Mouse (Mus musculus) midbrain, embryonic 14.5 days (tissue): ENCODE measurements around the gene Atxn1. TPM values are rescaled to one million over a fixed set of nuclear protein-coding genes. Genes with fewer than 3 reads are reported as not detected.

Source experiments
- ATAC-seq: fragments of 200-750 bp; cut with Nextera tagmentation; 2 replicates; pipeline ENCODE4 v1.8.0; 2017; ENCODE audit warnings: moderate number of reproducible peaks, moderate library complexity; ENCODE audit not compliant: low FRiP score, low TSS enrichment
- DNase-seq: peaks from one replicate; pipeline ENCODE4 v3.0.0-alpha.2; 2015
- H3K27ac ChIP-seq: fragments of 300-500 bp; sonication (generic); replicated peaks from 2 replicates; pipeline ENCODE4 v1.5.1; 2014; ENCODE audit warnings: mild to moderate bottlenecking, low read depth, low read length, moderate library complexity
- H3K27me3 ChIP-seq: fragments of 300-500 bp; sonication (generic); 2 replicates; pipeline ENCODE4 v1.6.1; 2014; ENCODE audit warnings: low read length, control low read depth, mixed read lengths; ENCODE audit not compliant: control insufficient read depth, insufficient read depth
- H3K36me3 ChIP-seq: fragments of 300-500 bp; sonication (generic); 2 replicates; pipeline ENCODE4 v1.6.1; 2014; ENCODE audit warnings: low read length, control low read depth; ENCODE audit not compliant: control insufficient read depth, insufficient read depth
- H3K4me1 ChIP-seq: fragments of 300-500 bp; sonication (generic); 2 replicates; pipeline ENCODE4 v1.6.1; 2014; ENCODE audit warnings: mild to moderate bottlenecking, antibody characterized with exemption, low read length, control low read depth; ENCODE audit not compliant: control insufficient read depth, insufficient read depth
- H3K4me2 ChIP-seq: fragments of 300-500 bp; sonication (generic); 2 replicates; pipeline ENCODE4 v1.6.1; 2014; ENCODE audit warnings: mild to moderate bottlenecking, low read length, moderate library complexity
- H3K4me3 ChIP-seq: fragments of 300-500 bp; sonication (generic); replicated peaks from 2 replicates; pipeline ENCODE4 v1.5.1; 2014; ENCODE audit warnings: low read depth, low read length
- H3K9ac ChIP-seq: fragments of 300-500 bp; sonication (generic); replicated peaks from 2 replicates; pipeline ENCODE4 v1.6.1; 2014; ENCODE audit warnings: mild to moderate bottlenecking, low read length, moderate library complexity
- H3K9me3 ChIP-seq: fragments of 300-500 bp; sonication (generic); 2 replicates; pipeline ENCODE4 v1.6.1; 2016; ENCODE audit warnings: low read length, control low read depth, mixed read lengths; ENCODE audit not compliant: control insufficient read depth
- whole genome bisulfite sequencing: fragments of 180-500 bp; shearing (Covaris S2); extraction: QIAGEN DNeasy Blood & Tissue Kit; methylation state at CpG from one replicate; pipeline ENCODE4 v1.1.7; 2014; 5-methylcytosine and 5-hydroxymethylcytosine counted together
- polyA plus RNA-seq: library from polyadenylated mRNA; unstranded; fragments of >200 nt; fragmentation: Nextera tagmentation; extraction: Ambion mirVana; gene quantifications from 2 replicates; pipeline ENCODE4 v1.2.1, GENCODE M21; 2014

Gene Atxn1
- polyA plus RNA-seq, 1 experiment from 2014 or later: 7.3 TPM

DNA sequence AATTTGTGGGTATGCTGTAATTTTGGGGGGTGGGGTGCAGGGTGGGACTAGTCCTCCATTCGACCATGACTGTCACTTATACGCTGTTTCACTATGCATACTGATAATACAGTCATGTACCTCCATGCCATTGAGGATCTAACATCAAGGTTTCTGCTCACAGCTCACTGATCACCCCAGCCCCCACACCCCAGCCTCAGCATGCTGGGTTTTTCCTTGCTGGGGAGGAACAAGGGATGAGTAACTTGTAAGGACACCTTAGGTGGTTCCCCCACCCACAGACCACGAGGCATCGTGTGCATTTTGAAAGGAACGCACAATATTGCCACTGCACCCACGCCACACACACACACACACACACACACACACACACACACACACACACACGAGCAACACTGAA lies 79.9 kb downstream of the Atxn1 start:
- no peak for ATAC-seq
- Histone ChIP-seq H3K9me3 (no peaks in the 10 kb centered on the region), H3K4me2 (no peak overlapping the region), H3K27me3 (no peaks in the 10 kb centered on the region), H3K4me1 (peaks cover 16% of the 10 kb centered on the region), H3K27ac (no peak overlapping the region), H3K4me3 (no peak overlapping the region), H3K36me3 (no peaks in the 10 kb centered on the region), H3K9ac (no peak overlapping the region)
- no peak for DNase-seq
- 89% methylated on average over 7 of the region's 7 CpGs for WGBS

DNA sequence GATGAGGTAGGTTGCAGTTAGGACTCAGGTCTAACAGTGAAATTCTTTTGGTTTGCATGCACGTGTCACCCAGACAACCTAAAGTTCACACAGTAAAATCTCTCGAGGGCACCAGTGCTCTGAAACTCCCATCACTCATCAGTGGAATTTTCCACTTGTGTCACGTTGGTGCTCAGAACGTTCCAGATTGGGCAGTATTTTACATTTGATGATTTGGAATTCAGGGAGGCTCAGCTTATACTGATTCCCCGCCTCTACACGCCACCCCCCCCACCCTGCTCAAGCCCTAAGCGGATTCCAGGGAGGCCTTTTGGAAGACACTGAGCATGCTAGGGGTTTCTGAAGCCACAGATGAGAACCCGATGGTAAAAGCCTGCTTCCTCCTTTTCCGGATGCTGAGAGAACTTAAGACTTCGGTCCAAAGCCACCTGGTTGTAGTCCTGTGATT lies 81.0 kb downstream of the Atxn1 start:
- no peak for DNase-seq
- no peak overlapping the region for H3K4me3 ChIP-seq
- WGBS: 86% methylated on average over 10 of the region's 10 CpGs
- ATAC-seq: no peak
- H3K36me3 ChIP-seq: no peaks in the 10 kb centered on the region
- H3K27me3 ChIP-seq: no peaks in the 10 kb centered on the region
- no peaks in the 10 kb centered on the region for H3K9me3 ChIP-seq
- H3K9ac ChIP-seq: no peak overlapping the region
- no peak overlapping the region for H3K27ac ChIP-seq
- H3K4me1 ChIP-seq: peaks cover 21% of the 10 kb centered on the region
- no peak overlapping the region for H3K4me2 ChIP-seq

DNA sequence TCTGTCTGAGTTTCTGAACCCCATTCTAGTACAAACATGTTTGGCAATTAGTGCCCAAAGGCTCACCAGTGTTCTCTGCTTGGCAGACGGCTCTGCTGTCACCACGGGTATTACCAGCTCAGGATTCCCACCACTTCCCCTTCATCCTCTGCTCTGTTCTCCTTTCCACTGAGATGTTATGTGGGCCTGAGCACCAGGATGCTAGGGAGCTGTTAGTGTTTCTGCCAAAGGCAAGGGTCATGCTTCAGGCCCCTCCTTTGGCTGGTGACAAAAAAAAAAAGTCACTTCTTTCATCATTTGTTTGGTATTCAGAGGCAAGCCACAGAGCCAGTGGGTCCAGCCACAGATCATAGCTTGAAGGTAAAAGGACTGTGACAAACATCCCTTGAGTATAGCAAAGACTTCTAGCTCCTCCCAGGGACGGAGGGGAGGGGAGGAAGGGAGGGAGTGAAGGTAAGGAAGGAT lies 81.8 kb downstream of the Atxn1 start:
- no peaks in the 10 kb centered on the region for H3K9me3 ChIP-seq
- H3K4me1 ChIP-seq: peaks cover 21% of the 10 kb centered on the region
- no peak overlapping the region for H3K4me3 ChIP-seq
- H3K36me3 ChIP-seq: no peaks in the 10 kb centered on the region
- no peak overlapping the region for H3K27ac ChIP-seq
- 35% methylated on average over 3 of the region's 3 CpGs for WGBS
- H3K27me3 ChIP-seq: no peaks in the 10 kb centered on the region
- DNase-seq (no peak), ATAC-seq (no peak)
- no peak overlapping the region for H3K9ac ChIP-seq
- no peak overlapping the region for H3K4me2 ChIP-seq

DNA sequence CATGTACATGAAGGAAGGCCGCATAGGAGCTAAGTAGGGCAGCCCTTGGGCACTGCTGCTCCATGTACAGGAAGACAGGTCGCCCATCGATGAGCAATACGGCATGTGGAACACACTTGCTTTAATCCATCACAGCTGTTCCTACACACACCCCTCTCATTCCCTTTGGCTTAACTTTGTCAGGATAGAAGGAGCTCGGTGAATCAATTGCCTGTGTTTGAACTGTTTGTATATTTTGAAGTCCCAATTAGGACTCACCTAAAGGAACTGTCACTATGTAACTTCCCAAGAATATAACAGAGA lies 84.3 kb downstream of the Atxn1 start:
- Histone ChIP-seq H3K36me3 (no peaks in the 10 kb centered on the region), H3K9me3 (no peaks in the 10 kb centered on the region), H3K27ac (no peak overlapping the region), H3K4me2 (no peak overlapping the region), H3K27me3 (no peaks in the 10 kb centered on the region), H3K4me1 (peaks cover 21% of the 10 kb centered on the region), H3K9ac (no peak overlapping the region), H3K4me3 (no peak overlapping the region)
- WGBS: 60% methylated on average over 5 of the region's 5 CpGs
- DNase-seq (no peak), ATAC-seq (no peak)

DNA sequence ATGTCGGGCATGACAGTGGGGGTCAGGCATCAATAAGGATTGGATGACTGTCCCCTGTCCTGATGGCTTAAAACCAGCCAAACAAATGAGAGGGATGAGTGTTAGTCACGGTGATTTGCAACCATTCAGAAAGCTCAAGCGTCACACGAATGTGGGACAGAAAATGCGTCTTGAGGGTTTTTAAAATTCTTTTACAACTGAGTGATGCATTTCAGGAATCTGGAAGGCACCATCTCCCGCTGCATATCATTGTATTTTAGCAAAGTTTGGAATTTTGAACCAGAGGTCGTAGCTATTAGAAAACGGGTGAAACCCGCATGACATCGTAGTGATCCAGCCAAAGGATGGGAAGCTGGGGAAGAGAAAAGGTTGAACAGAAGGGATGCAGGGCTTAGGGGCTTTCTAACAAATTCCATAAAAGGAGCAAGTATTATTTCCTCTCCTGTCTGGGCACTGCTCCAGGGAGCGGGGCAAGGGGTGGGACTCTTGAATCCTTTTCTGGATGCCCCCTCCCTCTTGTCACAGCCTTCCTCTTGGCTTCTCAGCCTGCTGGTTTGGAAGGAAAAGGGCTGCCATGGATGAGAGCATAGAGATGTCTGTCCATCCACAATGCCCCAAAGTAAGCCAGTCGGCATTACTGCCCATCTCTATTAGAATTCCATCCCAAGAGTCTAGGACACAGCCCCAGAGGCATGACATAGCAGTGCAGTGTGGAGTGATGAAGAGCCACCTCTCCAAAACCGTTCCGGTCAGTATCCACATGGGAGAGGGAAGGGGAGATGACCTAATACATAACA lies 84.9 kb downstream of the Atxn1 start:
- H3K36me3 ChIP-seq: no peaks in the 10 kb centered on the region
- ATAC-seq (no peak), DNase-seq (peak; percentile 49)
- peaks cover 21% of the 10 kb centered on the region for H3K4me1 ChIP-seq
- no peaks in the 10 kb centered on the region for H3K27me3 ChIP-seq
- WGBS: 23% methylated on average over 14 of the region's 14 CpGs
- H3K4me2 ChIP-seq: no peak overlapping the region
- H3K4me3 ChIP-seq: no peak overlapping the region
- no peak overlapping the region for H3K9ac ChIP-seq
- H3K27ac ChIP-seq: no peak overlapping the region
- H3K9me3 ChIP-seq: no peaks in the 10 kb centered on the region

DNA sequence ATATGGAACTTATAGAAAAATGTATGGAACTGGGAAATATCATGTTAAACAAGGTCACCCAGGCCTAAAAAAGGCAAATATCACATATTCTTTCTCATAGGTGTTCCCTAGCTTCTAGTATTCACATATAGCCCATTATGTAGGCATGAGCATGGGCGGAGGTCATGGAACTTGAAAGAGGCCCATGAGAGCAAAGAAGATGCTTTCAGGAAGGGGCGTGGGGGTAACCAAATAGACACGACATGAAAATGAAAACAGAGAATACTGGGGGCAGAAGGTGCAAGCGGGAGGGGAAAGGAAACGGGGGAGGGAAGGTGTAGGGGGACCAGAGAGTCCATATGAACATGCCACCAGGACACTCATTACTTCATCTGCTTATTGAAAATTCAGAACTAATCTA lies 87.9 kb downstream of the Atxn1 start:
- H3K27me3 ChIP-seq: no peaks in the 10 kb centered on the region

DNA sequence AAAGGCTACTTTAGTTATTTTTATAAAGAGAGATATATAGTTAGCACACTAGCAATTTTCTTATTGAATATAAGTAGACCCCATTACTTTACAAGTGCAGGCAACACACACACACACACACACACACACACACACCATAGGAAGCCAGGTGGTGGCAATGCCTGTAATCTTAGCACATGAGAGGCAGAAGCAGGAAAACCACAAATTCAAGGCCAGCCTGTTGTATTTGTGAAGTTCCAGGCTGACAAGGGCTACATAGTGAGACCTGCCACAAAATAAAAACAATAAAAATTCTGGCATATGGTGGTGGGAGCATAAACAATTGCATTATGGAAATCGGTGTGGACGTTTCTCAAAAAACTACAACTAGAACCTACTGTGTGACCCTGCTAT lies 88.4 kb downstream of the Atxn1 start:
- Histone ChIP-seq H3K4me1 (peaks cover 21% of the 10 kb centered on the region), H3K27ac (no peak overlapping the region), H3K9me3 (no peaks in the 10 kb centered on the region), H3K36me3 (no peaks in the 10 kb centered on the region), H3K4me2 (no peak overlapping the region), H3K9ac (no peak overlapping the region), H3K27me3 (no peaks in the 10 kb centered on the region), H3K4me3 (no peak overlapping the region)
- DNase-seq (no peak), ATAC-seq (no peak)
- WGBS: 95% methylated on average over 2 of the region's 2 CpGs

More for the DNA sequence above, 87.9 kb downstream of the Atxn1 start:
- WGBS: 87% methylated on average over 5 of the region's 5 CpGs
- Histone ChIP-seq H3K4me1 (peaks cover 21% of the 10 kb centered on the region), H3K9ac (no peak overlapping the region), H3K27ac (no peak overlapping the region), H3K4me2 (no peak overlapping the region), H3K9me3 (no peaks in the 10 kb centered on the region), H3K36me3 (no peaks in the 10 kb centered on the region), H3K4me3 (no peak overlapping the region)
- ATAC-seq (no peak), DNase-seq (no peak)

DNA sequence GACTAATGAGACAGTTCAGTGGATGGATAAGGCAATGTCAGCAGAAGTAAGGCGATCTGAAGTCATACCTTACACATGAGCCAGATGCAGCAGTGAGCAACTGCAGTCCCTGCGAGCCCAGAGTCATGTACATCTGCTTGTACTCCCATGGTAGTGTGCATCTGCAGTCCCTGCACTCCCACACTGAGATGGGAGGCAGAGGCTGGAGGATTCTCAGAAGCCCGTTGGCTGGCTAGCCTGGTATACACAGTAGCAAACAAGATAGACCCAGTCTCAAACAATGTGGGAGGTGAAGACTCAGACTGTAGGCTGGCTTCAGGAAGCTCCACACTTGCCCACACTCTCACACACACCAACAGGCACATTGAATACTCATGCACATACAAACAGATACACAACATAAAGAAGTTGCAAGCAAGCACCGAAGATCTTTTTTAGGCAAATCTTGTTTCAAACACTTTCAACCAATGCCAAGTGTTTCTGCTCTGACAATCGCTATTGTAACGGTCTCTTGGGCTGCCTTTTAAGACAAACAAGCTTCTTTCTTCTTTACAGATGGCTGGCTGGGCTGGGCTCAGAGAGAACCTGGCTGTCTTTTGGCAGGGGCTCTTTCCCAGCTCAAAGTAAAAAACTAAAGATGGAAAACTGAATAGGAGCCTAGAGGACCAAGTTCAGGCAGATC lies 89.0 kb downstream of the Atxn1 start:
- no peak for DNase-seq
- H3K36me3 ChIP-seq: no peaks in the 10 kb centered on the region
- H3K9ac ChIP-seq: no peak overlapping the region
- no peak overlapping the region for H3K4me3 ChIP-seq
- ATAC-seq: no peak
- no peaks in the 10 kb centered on the region for H3K9me3 ChIP-seq
- H3K27ac ChIP-seq: no peak overlapping the region
- H3K4me2 ChIP-seq: no peak overlapping the region
- 59% methylated on average over 6 of the region's 6 CpGs for WGBS
- H3K27me3 ChIP-seq: no peaks in the 10 kb centered on the region
- H3K4me1 ChIP-seq: peaks cover 18% of the 10 kb centered on the region

DNA sequence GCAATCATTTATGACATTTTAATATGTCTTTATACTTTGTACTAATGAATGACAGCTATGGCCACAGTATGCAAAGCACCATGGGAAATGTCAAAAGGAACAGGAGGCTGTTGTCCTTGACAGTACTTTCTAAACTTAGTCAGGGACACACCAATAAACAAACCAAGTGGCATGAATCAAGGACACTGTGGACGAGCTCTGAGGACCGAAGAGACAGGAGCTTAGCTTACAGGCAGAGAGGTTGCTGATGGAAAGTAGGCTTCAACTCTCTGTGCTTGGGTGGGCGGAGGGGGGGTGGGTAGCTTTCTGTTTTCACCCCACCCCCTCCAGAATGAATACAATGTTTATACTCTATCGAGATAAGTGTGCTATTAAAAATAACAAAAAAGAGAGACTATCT lies 90.6 kb downstream of the Atxn1 start:
- Histone ChIP-seq H3K27ac (no peak overlapping the region), H3K4me3 (no peak overlapping the region), H3K9ac (no peak overlapping the region), H3K4me2 (no peak overlapping the region), H3K27me3 (no peaks in the 10 kb centered on the region), H3K9me3 (no peaks in the 10 kb centered on the region), H3K4me1 (peaks cover 1% of the 10 kb centered on the region; the same call in 1 of the 2 replicates), H3K36me3 (no peaks in the 10 kb centered on the region)
- WGBS: 92% methylated on average over 4 of the region's 4 CpGs
- DNase-seq (no peak), ATAC-seq (no peak)
